Mouse (Mus musculus) left cerebral cortex, postnatal 10 days (tissue): Measurements from ENCODE around the gene Sec62. TPM values are rescaled to one million over a fixed set of nuclear protein-coding genes. Genes with fewer than 3 reads are reported as not detected.

Experiments used
- total RNA-seq, 2 experiments: library from RNA; stranded (reverse); gene quantifications; 2 replicates each; pipeline ENCODE4 v1.2.3; 2021

Sec62 gene
- total RNA-seq, 2 experiments from 2014 or later: 90.2 to 93.8 TPM

Other genes starting within 250 kb of the Sec62 start
- gene Mecom, start 244.9 kb upstream of the Sec62 start, total RNA-seq: 1 to 10 TPM; 4.2 to 4.7 TPM
- under 1 TPM; 0.73 to 0.99 TPM for gene Actrt3, start 192.9 kb upstream of the Sec62 start, total RNA-seq
- 10 to 100 TPM; 15.7 to 17.0 TPM for gene Mynn, start 190.8 kb upstream of the Sec62 start, total RNA-seq
- gene Lrriq4, start 148.4 kb upstream of the Sec62 start, total RNA-seq: not detected
- under 1 TPM; 0.30 to 0.34 TPM for gene Lrrc34, start 145.0 kb upstream of the Sec62 start, total RNA-seq
- gene Lrrc31, start 93.0 kb upstream of the Sec62 start, total RNA-seq: not detected
- not detected for gene Samd7, start 46.6 kb upstream of the Sec62 start, total RNA-seq
- gene Gpr160, start 63.1 kb downstream of the Sec62 start, total RNA-seq: under 1 TPM; 0.69 to 0.75 TPM
- gene Phc3, start 176.5 kb downstream of the Sec62 start, total RNA-seq: 10 to 100 TPM; 33.2 to 34.8 TPM
- 10 to 100 TPM; 51.7 to 55.5 TPM for gene Prkci, start 202.9 kb downstream of the Sec62 start, total RNA-seq